Mouse (Mus musculus) forebrain, embryonic 14.5 days (tissue): ENCODE results near the gene Gm21985. TPM values are rescaled to one million over a fixed set of nuclear protein-coding genes. Genes with fewer than 3 reads are reported as not detected.
"Not testable (repeated sequence)": the region's sequence is repeated elsewhere in the genome, so short reads cannot be mapped to it uniquely, and the experiment has no call there.

Source experiments
- ATAC-seq: fragments of 200-750 bp; cut with Nextera tagmentation; 2 replicates; pipeline ENCODE4 v1.8.0; 2017; ENCODE audit warnings: mild to moderate bottlenecking, moderate library complexity
- DNase-seq: peaks from one replicate; pipeline ENCODE4 v3.0.0-alpha.2; 2015; ENCODE audit warnings: low spot score
- H3K27ac ChIP-seq: fragments of 300-500 bp; sonication (generic); 2 replicates; pipeline ENCODE4 v1.5.1; 2014; ENCODE audit warnings: low read depth, mild to moderate bottlenecking, control low read depth, low read length, moderate library complexity
- H3K27me3 ChIP-seq: fragments of 300-500 bp; sonication (generic); replicated peaks from 2 replicates; pipeline ENCODE4 v1.6.1; 2014; ENCODE audit warnings: low read length, control low read depth, mixed read lengths; ENCODE audit not compliant: control insufficient read depth, insufficient read depth
- H3K36me3 ChIP-seq: fragments of 300-500 bp; sonication (generic); 2 replicates; pipeline ENCODE4 v1.6.1; 2014; ENCODE audit warnings: low read length, control low read depth; ENCODE audit not compliant: control insufficient read depth, insufficient read depth
- H3K4me1 ChIP-seq: fragments of 300-500 bp; sonication (generic); 2 replicates; pipeline ENCODE4 v1.6.1; 2014; ENCODE audit warnings: antibody characterized with exemption, low read length, control low read depth; ENCODE audit not compliant: control insufficient read depth, insufficient read depth
- H3K4me2 ChIP-seq: fragments of 300-500 bp; sonication (generic); 2 replicates; pipeline ENCODE4 v1.6.1; 2014; ENCODE audit warnings: mild to moderate bottlenecking, control low read depth, low read length
- H3K4me3 ChIP-seq: fragments of 300-500 bp; sonication (generic); 2 replicates; pipeline ENCODE4 v1.5.1; 2014; ENCODE audit warnings: low read depth, low read length, control low read depth
- H3K9ac ChIP-seq: fragments of 300-500 bp; sonication (generic); 2 replicates; pipeline ENCODE4 v1.6.1; 2014; ENCODE audit warnings: mild to moderate bottlenecking, low read length, control low read depth, moderate library complexity
- H3K9me3 ChIP-seq: fragments of 300-500 bp; sonication (generic); replicated peaks from 2 replicates; pipeline ENCODE4 v1.6.1; 2016; ENCODE audit warnings: low read length, control low read depth, mixed read lengths; ENCODE audit not compliant: control insufficient read depth
- WGBS: fragments of 180-500 bp; shearing (Covaris S2); extraction: QIAGEN DNeasy Blood & Tissue Kit; methylation state at CpG from one replicate; pipeline ENCODE4 v1.1.7; 2014; 5-methylcytosine and 5-hydroxymethylcytosine counted together
- polyA plus RNA-seq: library from polyadenylated mRNA; unstranded; fragments of >200 nt; fragmentation: Nextera tagmentation; extraction: Ambion mirVana; gene quantifications from 2 replicates; pipeline ENCODE4 v1.2.1, GENCODE M21; 2014

Gm21985 gene
- polyA plus RNA-seq, 1 experiment from 2014 or later, result not detected

DNA sequence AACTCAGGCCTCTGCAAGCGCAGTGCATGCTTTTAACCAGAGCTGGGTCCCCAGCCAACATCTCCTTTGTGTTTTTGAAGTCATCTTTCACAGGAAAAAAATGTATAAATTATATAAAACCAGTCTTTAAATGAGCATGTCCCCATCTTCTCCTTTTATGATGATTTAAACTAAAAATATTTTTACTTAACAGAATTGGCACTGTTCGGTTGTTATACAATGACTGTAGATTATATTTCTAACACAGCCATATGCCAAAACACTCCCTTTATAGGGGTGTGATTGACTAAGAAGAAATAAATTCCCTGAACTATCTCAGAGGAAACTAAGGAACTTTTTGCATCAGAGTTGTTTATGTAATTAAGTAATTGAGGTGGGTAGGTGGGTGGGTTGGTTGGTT lies 166.4 kb downstream of the Gm21985 start:
- H3K9me3 ChIP-seq, result no peaks in the 10 kb centered on the region
- no peaks in the 10 kb centered on the region for H3K36me3 ChIP-seq
- H3K27me3 ChIP-seq, result no peaks in the 10 kb centered on the region
- WGBS, result 88% methylated on average over 2 of the region's 2 CpGs
- H3K4me3 ChIP-seq, result no peak overlapping the region
- no peak overlapping the region for H3K27ac ChIP-seq
- no peak overlapping the region for H3K9ac ChIP-seq
- DNase-seq (no peak), ATAC-seq (no peak)
- H3K4me2 ChIP-seq, result no peak overlapping the region
- H3K4me1 ChIP-seq, result no peaks in the 10 kb centered on the region

- Histone ChIP-seq H3K4me1 (no peaks in the 10 kb centered on the region), H3K27me3 (no peaks in the 10 kb centered on the region), H3K9me3 (no peaks in the 10 kb centered on the region), H3K36me3 (no peaks in the 10 kb centered on the region), H3K27ac (no peak overlapping the region), H3K4me2 (no peak overlapping the region), H3K9ac (no peak overlapping the region), H3K4me3 (no peak overlapping the region)
- no peak for ATAC-seq
- WGBS, result 76% methylated on average over 2 of the region's 2 CpGs
- DNase-seq, result no peak
Observed at GRCm38 (mm10) chr2:112433359-112433758, 167.2 kb downstream of the Gm21985 start.

GRCm38 (mm10) chr2:112436292-112436691 lies 170.2 kb downstream of the Gm21985 start:
- no peaks in the 10 kb centered on the region for H3K4me1 ChIP-seq
- H3K9ac ChIP-seq, result no peak overlapping the region
- no peaks in the 10 kb centered on the region for H3K27me3 ChIP-seq
- no peak overlapping the region for H3K27ac ChIP-seq
- ATAC-seq (no peak), DNase-seq (no peak)
- no peak overlapping the region for H3K4me2 ChIP-seq
- no peak overlapping the region for H3K4me3 ChIP-seq
- no peaks in the 10 kb centered on the region for H3K36me3 ChIP-seq
- 72% methylated on average over 4 of the region's 4 CpGs for WGBS
- H3K9me3 ChIP-seq, result no peaks in the 10 kb centered on the region

DNA sequence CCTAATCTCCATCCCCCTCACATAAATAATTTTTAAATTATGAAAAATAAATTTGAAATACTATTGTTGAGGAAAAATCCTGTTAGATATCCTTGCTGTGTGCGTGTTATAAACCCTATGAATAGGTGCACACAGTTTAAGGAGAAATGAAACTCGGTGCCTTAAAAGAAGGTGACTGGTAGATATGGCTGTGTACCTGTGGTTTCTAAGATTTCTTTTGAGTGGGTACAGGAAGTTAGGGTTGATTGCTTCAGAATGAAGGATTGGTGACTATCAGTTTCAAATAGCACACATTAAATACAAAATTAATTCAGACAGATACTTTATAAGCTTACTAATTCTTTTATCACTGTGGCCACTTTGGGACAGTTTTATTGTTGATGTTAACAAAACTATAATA lies 171.5 kb downstream of the Gm21985 start:
- ATAC-seq, result no peak
- Histone ChIP-seq H3K4me3 (no peak overlapping the region), H3K4me2 (no peak overlapping the region)

GRCm38 (mm10) chr2:112443491-112443890 lies 177.4 kb downstream of the Gm21985 start:
- no peak overlapping the region for H3K4me3 ChIP-seq
- no peak overlapping the region for H3K27ac ChIP-seq
- no peak for DNase-seq
- no peaks in the 10 kb centered on the region for H3K36me3 ChIP-seq
- no peak overlapping the region for H3K4me2 ChIP-seq
- WGBS, result 72% methylated on average over 2 of the region's 2 CpGs
- no peak overlapping the region for H3K9ac ChIP-seq
- H3K9me3 ChIP-seq, result no peaks in the 10 kb centered on the region
- H3K4me1 ChIP-seq, result no peaks in the 10 kb centered on the region
- H3K27me3 ChIP-seq, result no peaks in the 10 kb centered on the region
- ATAC-seq, result no peak

More for the DNA sequence above, 171.5 kb downstream of the Gm21985 start:
- no peak for DNase-seq
- Histone ChIP-seq H3K27ac (no peak overlapping the region), H3K9me3 (no peaks in the 10 kb centered on the region), H3K9ac (no peak overlapping the region), H3K4me1 (no peaks in the 10 kb centered on the region), H3K27me3 (no peaks in the 10 kb centered on the region), H3K36me3 (no peaks in the 10 kb centered on the region)
- WGBS, result 85% methylated on average over 2 of the region's 2 CpGs

DNA sequence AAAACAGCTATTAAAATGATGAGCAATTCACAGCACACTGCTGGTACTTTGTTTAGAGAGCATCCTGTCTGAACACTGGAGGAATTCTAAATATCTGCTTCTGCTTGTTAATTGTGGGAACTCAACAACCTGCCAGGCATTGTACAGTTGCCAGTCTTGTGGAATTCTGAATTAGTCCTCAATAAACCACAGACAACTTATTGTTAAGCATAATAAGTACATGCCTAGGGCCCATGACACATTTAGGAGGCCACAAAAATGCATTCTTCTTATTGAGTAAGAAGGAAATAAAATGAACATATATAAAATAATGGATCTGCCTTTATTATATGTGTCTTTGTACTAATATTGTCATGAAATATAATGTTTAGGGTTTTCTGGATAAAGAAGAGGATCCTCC lies 179.4 kb downstream of the Gm21985 start:
- H3K4me2 ChIP-seq, result no peak overlapping the region
- H3K27ac ChIP-seq, result no peak overlapping the region
- H3K9ac ChIP-seq, result no peak overlapping the region
- no peak for DNase-seq
- H3K27me3 ChIP-seq, result no peaks in the 10 kb centered on the region
- no peaks in the 10 kb centered on the region for H3K9me3 ChIP-seq
- no peak for ATAC-seq
- H3K4me3 ChIP-seq, result no peak overlapping the region
- H3K4me1 ChIP-seq, result no peaks in the 10 kb centered on the region
- H3K36me3 ChIP-seq, result no peaks in the 10 kb centered on the region

DNA sequence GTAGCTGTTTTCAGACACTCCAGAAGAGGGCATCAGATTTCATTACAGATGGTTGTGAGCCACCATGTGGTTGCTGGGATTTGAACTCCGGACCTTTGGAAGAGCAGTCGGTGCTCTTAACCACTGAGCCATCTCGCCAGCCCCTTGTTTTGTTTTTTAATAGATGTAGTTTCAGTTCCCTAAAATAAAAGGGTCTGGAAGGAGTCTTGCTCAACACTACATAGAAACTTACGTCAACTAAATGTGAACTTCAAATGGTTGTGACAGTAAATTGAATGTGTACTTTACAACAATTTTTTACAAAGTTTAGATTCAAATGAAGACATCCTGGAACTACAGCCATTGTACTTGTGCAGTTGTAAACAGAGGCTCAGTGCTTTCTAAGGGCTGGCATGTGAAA lies 181.9 kb downstream of the Gm21985 start:
- not testable (repeated sequence) for H3K4me3 ChIP-seq, H3K27ac ChIP-seq, DNase-seq, H3K4me1 ChIP-seq, H3K27me3 ChIP-seq, ATAC-seq, H3K4me2 ChIP-seq, H3K36me3 ChIP-seq, H3K9me3 ChIP-seq, H3K9ac ChIP-seq
- WGBS, result 71% methylated on average over 4 of the region's 4 CpGs

DNA sequence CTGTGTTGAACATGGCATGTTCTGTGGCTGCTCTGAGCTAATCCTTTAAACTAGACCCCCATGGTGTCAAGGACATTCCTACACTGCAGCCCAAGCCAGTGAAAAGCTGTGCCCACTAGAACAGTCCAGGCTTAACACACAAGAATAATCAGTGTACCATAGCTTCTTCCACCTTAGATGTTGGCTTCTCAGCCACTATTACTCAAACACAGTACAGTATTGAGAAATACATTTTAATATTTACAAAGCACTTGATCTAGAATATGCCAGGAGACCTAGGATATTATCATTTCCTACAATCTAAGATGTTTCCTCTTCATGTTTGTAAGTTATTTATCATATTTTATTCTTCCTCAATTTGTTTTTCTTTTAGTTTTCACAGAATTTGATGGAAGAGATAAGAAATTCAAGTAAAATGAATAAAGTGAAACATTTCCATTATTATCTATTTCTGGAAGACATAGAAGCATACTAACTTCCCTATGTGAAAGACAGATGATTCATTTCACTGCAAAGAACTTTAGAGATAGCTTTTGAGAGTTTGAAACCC lies 182.5 kb downstream of the Gm21985 start:
- H3K9me3 ChIP-seq, result no peaks in the 10 kb centered on the region
- no peaks in the 10 kb centered on the region for H3K27me3 ChIP-seq
- no peak overlapping the region for H3K27ac ChIP-seq
- H3K36me3 ChIP-seq, result no peaks in the 10 kb centered on the region
- no peak overlapping the region for H3K4me2 ChIP-seq
- DNase-seq, result no peak
- no peak overlapping the region for H3K4me3 ChIP-seq
- H3K4me1 ChIP-seq, result no peaks in the 10 kb centered on the region
- no peak for ATAC-seq
- H3K9ac ChIP-seq, result no peak overlapping the region

DNA sequence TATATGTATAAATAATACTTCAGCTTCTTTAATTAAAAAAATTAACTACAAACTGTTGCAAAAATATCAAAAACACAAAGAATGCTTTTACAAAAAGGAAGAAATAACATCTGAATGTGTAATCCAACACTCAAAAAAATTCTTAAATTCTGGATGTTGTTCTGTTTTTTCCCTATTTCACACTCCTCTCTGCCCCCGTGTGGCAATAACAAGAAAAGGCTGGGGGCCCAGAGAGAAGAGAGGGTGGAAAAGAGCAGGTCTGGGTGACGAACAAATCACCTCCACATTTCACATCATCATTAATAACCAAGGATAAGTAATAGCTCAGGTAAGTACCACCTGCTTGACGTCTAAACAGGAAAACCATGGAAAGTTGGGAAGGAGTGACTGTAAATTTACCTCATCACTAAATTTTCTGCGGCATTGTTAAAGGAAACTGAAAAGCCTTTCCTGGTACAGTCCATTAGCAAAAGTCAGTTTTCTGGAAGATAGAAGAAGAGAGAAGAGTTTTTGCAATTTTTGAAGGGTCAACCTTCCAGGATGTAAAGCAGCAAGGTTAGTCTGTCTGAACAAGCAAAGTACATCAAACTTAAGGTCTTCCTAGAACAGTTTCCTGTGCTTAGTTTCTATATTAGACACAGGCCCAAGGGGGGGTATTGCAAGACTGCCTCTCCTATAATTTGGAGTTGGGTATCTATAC lies 183.6 kb downstream of the Gm21985 start:
- Histone ChIP-seq H3K4me2 (no peak overlapping the region), H3K27ac (no peak overlapping the region), H3K9ac (no peak overlapping the region), H3K36me3 (no peaks in the 10 kb centered on the region), H3K9me3 (no peaks in the 10 kb centered on the region), H3K27me3 (no peaks in the 10 kb centered on the region), H3K4me1 (no peaks in the 10 kb centered on the region), H3K4me3 (no peak overlapping the region)
- WGBS, result 37% methylated on average over 4 of the region's 4 CpGs
- no peak for ATAC-seq
- DNase-seq, result peak; percentile 10
